Mouse (Mus musculus) MEL (cell line): ENCODE data around the gene Cpd.

Source experiments
- CHD1 ChIP-seq: IDR thresholded peaks from 2 replicates; pipeline ENCODE4 v1.6.1; 2012; ENCODE audit warnings: low read depth, mild to moderate bottlenecking, inconsistent platforms, low read length, improper control_type of control experiment
- CTCF ChIP-seq, 3 experiments: IDR thresholded peaks in 2 of 3; conservative IDR thresholded peaks in 1 of 3; 2 replicates each; pipeline ENCODE4 v1.5.1; 2011 to 2012; ENCODE audit warnings: low read length in 3 of 3, low read depth in 2 of 3, mild to moderate bottlenecking in 2 of 3, improper control_type of control experiment in 1 of 3, inconsistent platforms in 1 of 3, mixed read lengths in 1 of 3, moderate library complexity in 1 of 3; ENCODE audit not compliant: control insufficient read depth in 1 of 3, insufficient read depth in 1 of 3, poor library complexity in 1 of 3, severe bottlenecking in 1 of 3
- ELF1 ChIP-seq: IDR thresholded peaks from 2 replicates; pipeline ENCODE4 v1.6.1; 2014; ENCODE audit warnings: low read depth, mild to moderate bottlenecking, inconsistent platforms, low read length, improper control_type of control experiment, moderate library complexity
- POLR2A ChIP-seq, 2 experiments: IDR thresholded peaks; 2 replicates each; pipeline ENCODE4 v1.6.1; 2011 to 2012; ENCODE audit warnings: low read length in 2 of 2, mild to moderate bottlenecking in 2 of 2, control low read depth in 1 of 2, improper control_type of control experiment in 1 of 2, low read depth in 1 of 2, moderate library complexity in 1 of 2; ENCODE audit not compliant: control insufficient read depth in 1 of 2, insufficient read depth in 1 of 2, poor library complexity in 1 of 2
- POLR2AphosphoS5 ChIP-seq: IDR thresholded peaks from 2 replicates; pipeline ENCODE4 v1.6.1; 2012; ENCODE audit warnings: low read depth, borderline replicate concordance, mild to moderate bottlenecking, inconsistent platforms, low read length, moderate library complexity, mixed read lengths
- TCF12 ChIP-seq: IDR thresholded peaks from 2 replicates; pipeline ENCODE4 v1.6.1; 2014; ENCODE audit warnings: low read depth, mild to moderate bottlenecking, inconsistent platforms, low read length, improper control_type of control experiment, moderate library complexity
- USF1 ChIP-seq: IDR thresholded peaks from 2 replicates; pipeline ENCODE4 v1.6.1; 2014; ENCODE audit warnings: low read depth, mild to moderate bottlenecking, inconsistent platforms, low read length, improper control_type of control experiment, moderate library complexity

DNA sequence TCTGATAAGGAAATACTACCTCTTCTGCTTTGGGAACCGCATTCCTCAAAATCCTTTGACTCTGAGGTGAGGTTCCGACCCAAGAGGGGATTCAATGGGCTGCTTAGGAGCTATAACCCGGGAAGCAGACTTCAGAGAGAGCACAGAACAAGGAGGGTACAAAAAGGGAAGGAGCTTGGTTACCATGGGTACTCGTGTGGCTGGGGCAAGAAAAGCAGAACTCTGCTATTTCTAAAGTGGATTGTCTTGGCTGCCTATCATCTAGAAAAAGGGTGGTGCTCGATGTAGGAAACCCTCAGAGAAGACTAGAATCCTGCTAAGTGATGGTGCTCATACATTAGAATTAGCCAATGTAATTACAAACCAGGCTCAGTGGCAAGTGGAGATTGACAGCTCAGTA lies 12.4 kb upstream of the Cpd start:
- TF ChIP-seq CTCF (IDR thresholded peaks at IDR 0.05 in 2 of 3, conservative IDR thresholded peaks at IDR 0.05 in 1 of 3; ENCODE audit: control insufficient read depth in 1 of 3, insufficient read depth in 1 of 3, low read depth in 2 of 3, low read length in 3 of 3, poor library complexity in 1 of 3, severe bottlenecking in 1 of 3) (no peak), CHD1 (no peak), USF1 (no peak), ELF1 (no peak), POLR2A (IDR thresholded peaks at IDR 0.05; ENCODE audit: control insufficient read depth in 1 of 2, insufficient read depth in 1 of 2, low read depth in 1 of 2, low read length in 2 of 2, poor library complexity in 1 of 2) (no peak), POLR2AphosphoS5 (no peak), TCF12 (no peak)
